8 mouse cellular contexts compared by ENCODE assay signal in genomic region chr14:52198141-52198540, GRCm38 (mm10). TPM values are rescaled to one million over a fixed set of nuclear protein-coding genes. Genes with fewer than 3 reads are reported as not detected.
DNase-seq lines count a peak whose midpoint lies in the region; ATAC-seq and TF ChIP-seq lines count a peak whose summit lies in the region.

No protein-coding gene starts in this region.

- DNase-seq in kidney, adult 8-10 months, result no peak
- DNase-seq in hindbrain, postnatal 0 days (ENCODE audit: low spot score), result no peak
- DNase-seq in layer of hippocampus, postnatal 10 days (ENCODE audit: low spot score in 2 of 2), result no peak
- no peak for DNase-seq in T-cell, adult 2 months (ENCODE audit: low spot score)
- DNase-seq in adrenal gland, postnatal 4 days (ENCODE audit: low spot score in 2 of 2), result no peak

- ATAC-seq in kidney, embryonic 15.5 days (replicated peaks; ENCODE audit: low FRiP score), result no peak
- no peak for ATAC-seq in hindbrain, postnatal 0 days
- no peak for ATAC-seq in midbrain, embryonic 15.5 days (replicated peaks)

- H3K4me2 ChIP-seq in kidney, embryonic 15.5 days, result peak overlapping the region; percentile 62
- H3K4me2 ChIP-seq in hindbrain, postnatal 0 days (ENCODE audit: low read depth, low read length), result peak overlapping the region; percentile 92
- H3K4me2 ChIP-seq in midbrain, embryonic 15.5 days, result peak overlapping the region; percentile 92

- peak overlapping the region; percentile 78 for H3K4me3 ChIP-seq in kidney, embryonic 15.5 days (replicated peaks)
- peak overlapping the region; percentile 40; the same call in 1 of the 2 replicates for H3K4me3 ChIP-seq in bone marrow macrophage, adult 2 months (ENCODE audit: insufficient read depth, low read length)
- H3K4me3 ChIP-seq in hindbrain, postnatal 0 days (ENCODE audit: low read length), result peak overlapping the region; percentile 98; the same call in 1 of the 2 replicates
- 0 out of 2 replicates have a peak overlapping the region, but pooled peaks have one; percentile 99 for H3K4me3 ChIP-seq in midbrain, embryonic 15.5 days

- 21% methylated on average over 3 of the region's 3 CpGs for WGBS in kidney, embryonic 15.5 days
- 13% methylated on average over 3 of the region's 3 CpGs for WGBS in hindbrain, postnatal 0 days
- 19% methylated on average over 3 of the region's 3 CpGs for WGBS in midbrain, embryonic 15.5 days

- TF ChIP-seq POLR2A in bone marrow macrophage, adult 2 months (IDR thresholded peaks at IDR 0.05; ENCODE audit: borderline replicate concordance, low read depth, low read length), result no peak

- H3K9ac ChIP-seq in kidney, embryonic 15.5 days, result peak overlapping the region; percentile 97
- no peak overlapping the region for H3K9ac ChIP-seq in hindbrain, postnatal 0 days (replicated peaks; ENCODE audit: low read length)
- no peak overlapping the region for H3K9ac ChIP-seq in midbrain, embryonic 15.5 days

- peaks cover 21% of the 10 kb centered on the region for H3K4me1 ChIP-seq in kidney, embryonic 15.5 days
- H3K4me1 ChIP-seq in bone marrow macrophage, adult 2 months (ENCODE audit: control insufficient read depth, insufficient read depth, low read length), result peaks cover 12% of the 10 kb centered on the region
- no peaks in the 10 kb centered on the region for H3K4me1 ChIP-seq in hindbrain, postnatal 0 days (ENCODE audit: insufficient read depth, low read length)
- peaks cover 23% of the 10 kb centered on the region for H3K4me1 ChIP-seq in midbrain, embryonic 15.5 days

- TF ChIP-seq CTCF in bone marrow macrophage, adult 2 months (IDR thresholded peaks at IDR 0.05; ENCODE audit: low read depth, low read length), result no peak
- TF ChIP-seq CTCF in hindbrain, postnatal 0 days (IDR thresholded peaks at IDR 0.05; ENCODE audit: low read depth), result no peak

- H3K36me3 ChIP-seq in kidney, embryonic 15.5 days, result peaks cover 54% of the 10 kb centered on the region
- H3K36me3 ChIP-seq in hindbrain, postnatal 0 days (ENCODE audit: insufficient read depth, low read length), result peaks cover 18% of the 10 kb centered on the region
- H3K36me3 ChIP-seq in midbrain, embryonic 15.5 days (replicated peaks), result peaks cover 28% of the 10 kb centered on the region

- no peak overlapping the region for H3K27ac ChIP-seq in kidney, embryonic 15.5 days
- H3K27ac ChIP-seq in bone marrow macrophage, adult 2 months (ENCODE audit: insufficient read depth, low read depth, low read length), result peak overlapping the region; percentile 83
- no peak overlapping the region for H3K27ac ChIP-seq in hindbrain, postnatal 0 days
- H3K27ac ChIP-seq in midbrain, embryonic 15.5 days, result no peak overlapping the region

- H3K27me3 ChIP-seq in kidney, embryonic 15.5 days, result no peaks in the 10 kb centered on the region
- no peaks in the 10 kb centered on the region for H3K27me3 ChIP-seq in hindbrain, postnatal 0 days (ENCODE audit: insufficient read depth, low read length)
- H3K27me3 ChIP-seq in midbrain, embryonic 15.5 days (replicated peaks), result no peaks in the 10 kb centered on the region

- no peaks in the 10 kb centered on the region for H3K9me3 ChIP-seq in kidney, embryonic 15.5 days (replicated peaks)
- H3K9me3 ChIP-seq in hindbrain, postnatal 0 days (ENCODE audit: low read length), result no peaks in the 10 kb centered on the region
- H3K9me3 ChIP-seq in midbrain, embryonic 15.5 days, result no peaks in the 10 kb centered on the region

RNA-seq across cellular contexts. Expression of gene Supt16, which starts 0.9 kb away (rescaled TPM):
- 63.2 and 69.1 TPM in 2 replicates for polyA plus RNA-seq in kidney, embryonic 15.5 days (2015; fragmentation: Nextera tagmentation; extraction: Ambion mirVana)
- polyA plus RNA-seq in bone marrow macrophage, adult 2 months (2012; ENCODE audit: insufficient read depth, insufficient read length, missing spikeins), result 52.0 and 52.9 TPM in 2 replicates
- 28.2 and 28.4 TPM in 2 replicates for total RNA-seq in hindbrain, postnatal 0 days (2014; rRNA removed)
- polyA plus RNA-seq in hindbrain, postnatal 0 days (2015; fragmentation: Nextera tagmentation; extraction: Ambion mirVana), result 43.5 and 43.8 TPM in 2 replicates
- polyA plus RNA-seq in midbrain, embryonic 15.5 days (2015; fragmentation: Nextera tagmentation; extraction: Ambion mirVana), result 43.0 and 45.4 TPM in 2 replicates
- 10 to 100 TPM; 57.8 to 58.4 TPM for total RNA-seq in layer of hippocampus, postnatal 10 days (2021)
- total RNA-seq in adrenal gland, postnatal 4 days (2021), result 10 to 100 TPM; 76.4 to 86.7 TPM

RNA-seq across cellular contexts. Expression of gene Chd8, which starts 59.4 kb away (rescaled TPM):
- 33.8 and 40.5 TPM in 2 replicates for polyA plus RNA-seq in kidney, embryonic 15.5 days (2015; fragmentation: Nextera tagmentation; extraction: Ambion mirVana)
- 82.6 and 83.6 TPM in 2 replicates for polyA plus RNA-seq in bone marrow macrophage, adult 2 months (2012; ENCODE audit: insufficient read depth, insufficient read length, missing spikeins)
- total RNA-seq in hindbrain, postnatal 0 days (2014; rRNA removed), result 71.2 and 83.0 TPM in 2 replicates
- polyA plus RNA-seq in hindbrain, postnatal 0 days (2015; fragmentation: Nextera tagmentation; extraction: Ambion mirVana), result 32.6 and 32.9 TPM in 2 replicates
- 37.8 and 43.9 TPM in 2 replicates for polyA plus RNA-seq in midbrain, embryonic 15.5 days (2015; fragmentation: Nextera tagmentation; extraction: Ambion mirVana)
- total RNA-seq in layer of hippocampus, postnatal 10 days (2021), result 100 to 1,000 TPM; 119 to 131 TPM
- 100 to 1,000 TPM; 153 to 165 TPM for total RNA-seq in adrenal gland, postnatal 4 days (2021)

Comparison
In these comparisons a context has a peak if more than half of its experiments do, and no peak if none do; other contexts are left out.
1. H3K4me3 ChIP-seq: peak in every context shown above with its lines; median percentile 99 in midbrain, embryonic 15.5 days; 98 in hindbrain, postnatal 0 days; 78 in kidney, embryonic 15.5 days; 40 in bone marrow macrophage, adult 2 months.